Mouse (Mus musculus) C3H10T1/2 (cell line): ENCODE measurements around the gene Cfd. TPM values are rescaled to one million over a fixed set of nuclear protein-coding genes. Genes with fewer than 3 reads are reported as not detected.

Experiments used
- polyA plus RNA-seq, 2 experiments: library from polyadenylated mRNA; unstranded; fragments of >200 nt; fragmentation: generic; extraction: Trizol; gene quantifications; one replicate each; pipeline ENCODE4 v1.2.1; 2012; ENCODE audit warnings: missing spikeins in 2 of 2

The Cfd gene
- under 1 TPM in 1 of 2 experiments, not detected in 1; 0.05 TPM for polyA plus RNA-seq

GRCm38 (mm10) chr10:79890670-79891069 is at the start of gene Cfd:
Gene Cfd, plus strand, starts transcription at chr10:79890853.

GRCm38 (mm10) chr10:79853860-79854795 is 36.5 kb upstream of the Cfd start, which contains the start of gene Ptbp1:
Gene Ptbp1, plus strand, starts transcription at chr10:79854427.

GRCm38 (mm10) chr10:79874290-79874862 is 16.3 kb upstream of the Cfd start, which contains the start of the genes Prtn3 and Plppr3:
Gene Prtn3, plus strand, starts transcription at chr10:79874476.
Gene Plppr3, minus strand, starts transcription at chr10:79874634.

GRCm38 (mm10) chr10:79886054-79886453 is 4.6 kb upstream of the Cfd start, which contains the start of gene Elane:
Gene Elane, plus strand, starts transcription at chr10:79886247.

GRCm38 (mm10) chr10:79908167-79909091 is 17.8 kb downstream of the Cfd start, which contains the start of gene Med16:
Gene Med16, minus strand, starts transcription at chr10:79908923.

GRCm38 (mm10) chr10:79910556-79910955 is 19.9 kb downstream of the Cfd start, which contains the start of gene Gm26602:
Gene Gm26602, plus strand, starts transcription at chr10:79910856.

GRCm38 (mm10) chr10:79916808-79917531 is 26.3 kb downstream of the Cfd start, which contains the start of gene Kiss1r:
Gene Kiss1r, plus strand, starts transcription at chr10:79916971.

GRCm38 (mm10) chr10:79920958-79921535 is 30.4 kb downstream of the Cfd start, which contains the start of gene R3hdm4:
Gene R3hdm4, minus strand, starts transcription at chr10:79921208.

GRCm38 (mm10) chr10:79926491-79927323 is 36.1 kb downstream of the Cfd start, which contains the start of gene Arid3a:
Gene Arid3a, plus strand, starts transcription at chr10:79927043.

Other genes with a start within 250 kb of the Cfd start
- under 1 TPM; 0.02 to 0.12 TPM for gene Odf3l2, start 245.1 kb upstream of the Cfd start, polyA plus RNA-seq
- gene Madcam1, start 226.3 kb upstream of the Cfd start, polyA plus RNA-seq = under 1 TPM in 1 of 2 experiments, not detected in 1; 0.15 TPM
- gene Tpgs1, start 221.5 kb upstream of the Cfd start, polyA plus RNA-seq = 100 to 1,000 TPM; 144 to 166 TPM
- 100 to 1,000 TPM in 1 of 2 experiments, 10 to 100 TPM in 1; 90.7 to 532 TPM for gene Cdc34, start 208.7 kb upstream of the Cfd start, polyA plus RNA-seq
- 1 to 10 TPM in 1 of 2 experiments, under 1 TPM in 1; 0.26 to 1.4 TPM for gene Gzmm, start 201.8 kb upstream of the Cfd start, polyA plus RNA-seq
- gene Bsg, start 186.4 kb upstream of the Cfd start, polyA plus RNA-seq = 1,000 to 10,000 TPM in 1 of 2 experiments, 100 to 1,000 TPM in 1; 956 to 1,508 TPM
- gene Hcn2, start 174.2 kb upstream of the Cfd start, polyA plus RNA-seq = 1 to 10 TPM; 2.8 to 4.9 TPM
- 10 to 100 TPM; 66.4 to 68.7 TPM for gene Polrmt, start 144.3 kb upstream of the Cfd start, polyA plus RNA-seq
- under 1 TPM; 0.05 to 0.19 TPM for gene Fgf22, start 135.8 kb upstream of the Cfd start, polyA plus RNA-seq
- 100 to 1,000 TPM in 1 of 2 experiments, 10 to 100 TPM in 1; 81.0 to 105 TPM for gene Rnf126, start 123.9 kb upstream of the Cfd start, polyA plus RNA-seq
- gene Fstl3, start 113.6 kb upstream of the Cfd start, polyA plus RNA-seq = 1 to 10 TPM; 4.7 to 6.0 TPM
- gene Prss57, start 99.9 kb upstream of the Cfd start, polyA plus RNA-seq = under 1 TPM; 0.07 to 0.27 TPM
- 100 to 1,000 TPM in 1 of 2 experiments, 10 to 100 TPM in 1; 79.5 to 140 TPM for gene Palm, start 97.3 kb upstream of the Cfd start, polyA plus RNA-seq
- gene Misp, start 69.9 kb upstream of the Cfd start, polyA plus RNA-seq = under 1 TPM; 0.04 to 0.12 TPM
- 100 to 1,000 TPM; 188 to 194 TPM for gene Ptbp1, start 36.4 kb upstream of the Cfd start, polyA plus RNA-seq
- gene Prtn3, start 16.4 kb upstream of the Cfd start, polyA plus RNA-seq = 1 to 10 TPM in 1 of 2 experiments, not detected in 1; 2.4 TPM
- gene Plppr3, start 16.2 kb upstream of the Cfd start, polyA plus RNA-seq = 1 to 10 TPM in 1 of 2 experiments, under 1 TPM in 1; 0.34 to 8.2 TPM
- gene Elane, start 4.6 kb upstream of the Cfd start, polyA plus RNA-seq = under 1 TPM in 1 of 2 experiments, not detected in 1; 0.06 TPM
- 10 to 100 TPM; 43.2 to 83.7 TPM for gene Med16, start 18.1 kb downstream of the Cfd start, polyA plus RNA-seq
- not detected for gene Gm26602, start 20.0 kb downstream of the Cfd start, polyA plus RNA-seq
- gene Kiss1r, start 26.1 kb downstream of the Cfd start, polyA plus RNA-seq = 1 to 10 TPM in 1 of 2 experiments, under 1 TPM in 1; 0.13 to 3.3 TPM
- gene R3hdm4, start 30.4 kb downstream of the Cfd start, polyA plus RNA-seq = 100 to 1,000 TPM in 1 of 2 experiments, 10 to 100 TPM in 1; 61.0 to 121 TPM
- gene Arid3a, start 36.2 kb downstream of the Cfd start, polyA plus RNA-seq = under 1 TPM; 0.29 to 0.85 TPM
- gene Wdr18, start 69.3 kb downstream of the Cfd start, polyA plus RNA-seq = 100 to 1,000 TPM in 1 of 2 experiments, 10 to 100 TPM in 1; 29.0 to 130 TPM
- gene Grin3b, start 79.9 kb downstream of the Cfd start, polyA plus RNA-seq = under 1 TPM; 0.12 to 0.79 TPM
- gene Tmem259, start 93.5 kb downstream of the Cfd start, polyA plus RNA-seq = 100 to 1,000 TPM; 105 to 141 TPM
- 100 to 1,000 TPM; 426 to 430 TPM for gene Cnn2, start 97.7 kb downstream of the Cfd start, polyA plus RNA-seq
- 1 to 10 TPM; 3.5 to 8.4 TPM for gene Abca7, start 105.6 kb downstream of the Cfd start, polyA plus RNA-seq
- under 1 TPM; 0.58 to 0.84 TPM for gene Arhgap45, start 125.8 kb downstream of the Cfd start, polyA plus RNA-seq
- gene Polr2e, start 148.9 kb downstream of the Cfd start, polyA plus RNA-seq = 100 to 1,000 TPM; 195 to 403 TPM
- 1,000 to 10,000 TPM; 1,157 to 1,905 TPM for gene Gpx4, start 156.3 kb downstream of the Cfd start, polyA plus RNA-seq
- gene Sbno2, start 214.7 kb downstream of the Cfd start, polyA plus RNA-seq = 10 to 100 TPM; 15.6 to 42.5 TPM
- 100 to 1,000 TPM in 1 of 2 experiments, 10 to 100 TPM in 1; 91.0 to 141 TPM for gene Stk11, start 224.9 kb downstream of the Cfd start, polyA plus RNA-seq
- 1,000 to 10,000 TPM in 1 of 2 experiments, 100 to 1,000 TPM in 1; 776 to 1,441 TPM for gene Atp5d, start 247.8 kb downstream of the Cfd start, polyA plus RNA-seq
- gene Cbarp, start 250.0 kb downstream of the Cfd start, polyA plus RNA-seq = 10 to 100 TPM in 1 of 2 experiments, 1 to 10 TPM in 1; 4.8 to 18.5 TPM